Mouse (Mus musculus) myocyte (in vitro differentiated cells): ENCODE data around the gene Pi4kb.

Source experiments
- POLR2A ChIP-seq: IDR thresholded peaks from one replicate; pipeline ENCODE4 v1.6.1; 2011; ENCODE audit warnings: low read depth, mild to moderate bottlenecking, control low read depth, moderate library complexity; ENCODE audit not compliant: insufficient read length
- POLR2AphosphoS2 ChIP-seq: IDR thresholded peaks from one replicate; pipeline ENCODE4 v1.6.1; 2011; ENCODE audit warnings: low read depth, control low read depth; ENCODE audit not compliant: insufficient read length

- no peak for TF ChIP-seq POLR2A
- no peak for TF ChIP-seq POLR2AphosphoS2
Observed at GRCm38 (mm10) chr3:95012982-95013381, 38.5 kb downstream of the Pi4kb start.
